Mouse (Mus musculus): Measurements from ENCODE around the gene Podxl2.

- no peak for TF ChIP-seq CTCF (IDR thresholded peaks at IDR 0.05; ENCODE audit: borderline replicate concordance, control insufficient read depth, extremely low read depth, insufficient read depth, low read length, poor library complexity)
- no peak for TF ChIP-seq POLR2A (IDR thresholded peaks at IDR 0.05; ENCODE audit: control insufficient read depth, extremely low read depth, insufficient read depth, low read length, poor library complexity)
These were observed 62.9 kb downstream of the Podxl2 start for GRCm38 (mm10) chr6:88811880-88812400.

Data from thymus, adult 2 months (tissue).